Mouse (Mus musculus) stomach, embryonic 14.5 days (tissue): Measurements from ENCODE around the gene Gdpd4. TPM values are rescaled to one million over a fixed set of nuclear protein-coding genes. Genes with fewer than 3 reads are reported as not detected.

ENCODE experiments used
- ATAC-seq: fragments of 200-750 bp; cut with Nextera tagmentation; 2 replicates; pipeline ENCODE4 v1.8.0; 2017; ENCODE audit warnings: low read depth, moderate TSS enrichment; ENCODE audit not compliant: insufficient number of reproducible peaks, insufficient read depth, low FRiP score
- H3K27ac ChIP-seq: fragments of 300-500 bp; sonication (generic); 2 replicates; pipeline ENCODE4 v1.5.1; 2014; ENCODE audit warnings: mild to moderate bottlenecking, low read length, moderate library complexity, mixed read lengths
- H3K27me3 ChIP-seq: fragments of 300-500 bp; sonication (generic); 2 replicates; pipeline ENCODE4 v1.6.1; 2014; ENCODE audit warnings: low read length, control low read depth, mixed read lengths; ENCODE audit not compliant: control insufficient read depth, insufficient read depth
- H3K36me3 ChIP-seq: fragments of 300-500 bp; sonication (generic); 2 replicates; pipeline ENCODE4 v1.6.1; 2014; ENCODE audit warnings: mild to moderate bottlenecking, control low read depth, low read length, moderate library complexity, mixed read lengths; ENCODE audit not compliant: control insufficient read depth, insufficient read depth
- H3K4me1 ChIP-seq: fragments of 300-500 bp; sonication (generic); 2 replicates; pipeline ENCODE4 v1.6.1; 2014; ENCODE audit warnings: low read length, control low read depth, mixed read lengths; ENCODE audit not compliant: control insufficient read depth, insufficient read depth
- H3K4me2 ChIP-seq: fragments of 300-500 bp; sonication (generic); replicated peaks from 2 replicates; pipeline ENCODE4 v1.6.1; 2014; ENCODE audit warnings: low read depth, low read length, control low read depth
- H3K4me3 ChIP-seq: fragments of 300-500 bp; sonication (generic); 2 replicates; pipeline ENCODE4 v1.5.1; 2014; ENCODE audit warnings: low read depth, low read length, control low read depth
- H3K9ac ChIP-seq: fragments of 300-500 bp; sonication (generic); replicated peaks from 2 replicates; pipeline ENCODE4 v1.6.1; 2014; ENCODE audit warnings: low read depth, mild to moderate bottlenecking, control low read depth, low read length, moderate library complexity, mixed read lengths
- H3K9me3 ChIP-seq: fragments of 300-500 bp; sonication (generic); 2 replicates; pipeline ENCODE4 v1.6.1; 2016; ENCODE audit warnings: low read depth, low read length, control low read depth; ENCODE audit not compliant: control insufficient read depth
- WGBS: fragments of 180-500 bp; shearing (Covaris S2); extraction: QIAGEN DNeasy Blood & Tissue Kit; methylation state at CpG from one replicate; pipeline ENCODE4 v1.1.7; 2014; 5-methylcytosine and 5-hydroxymethylcytosine counted together
- polyA plus RNA-seq: library from polyadenylated mRNA; unstranded; fragments of >200 nt; fragmentation: Nextera tagmentation; extraction: Ambion mirVana; gene quantifications from 2 replicates; pipeline ENCODE4 v1.2.1, GENCODE M21; 2014

Gene Gdpd4
- polyA plus RNA-seq, 1 experiment from 2014 or later: not detected

DNA sequence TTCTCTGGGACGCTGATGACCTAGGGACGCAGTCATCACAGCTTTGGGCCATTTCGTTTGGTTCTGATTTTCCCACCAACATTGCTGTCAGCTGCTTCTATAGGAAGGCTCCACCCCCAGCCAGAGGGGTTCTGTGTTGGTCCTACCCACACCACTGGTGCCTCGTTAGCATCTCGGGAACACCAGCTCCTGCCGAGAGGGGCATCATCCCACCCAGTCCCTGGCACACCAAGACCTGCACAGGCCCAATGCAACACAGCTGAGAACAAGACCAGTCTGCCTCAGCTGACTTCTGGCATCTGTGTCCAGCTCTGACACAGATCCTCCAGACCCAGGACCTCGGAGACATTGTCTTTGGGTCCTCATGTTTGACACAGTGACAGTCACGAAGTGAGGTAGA is 135.2 kb downstream of the Gdpd4 start:
- Histone ChIP-seq H3K4me1 (no peaks in the 10 kb centered on the region), H3K27me3 (no peaks in the 10 kb centered on the region), H3K4me2 (no peak overlapping the region), H3K9ac (no peak overlapping the region), H3K4me3 (no peak overlapping the region), H3K36me3 (no peaks in the 10 kb centered on the region), H3K9me3 (no peaks in the 10 kb centered on the region), H3K27ac (no peak overlapping the region)
- no peak for ATAC-seq
- WGBS: 91% methylated on average over 8 of the region's 8 CpGs

DNA sequence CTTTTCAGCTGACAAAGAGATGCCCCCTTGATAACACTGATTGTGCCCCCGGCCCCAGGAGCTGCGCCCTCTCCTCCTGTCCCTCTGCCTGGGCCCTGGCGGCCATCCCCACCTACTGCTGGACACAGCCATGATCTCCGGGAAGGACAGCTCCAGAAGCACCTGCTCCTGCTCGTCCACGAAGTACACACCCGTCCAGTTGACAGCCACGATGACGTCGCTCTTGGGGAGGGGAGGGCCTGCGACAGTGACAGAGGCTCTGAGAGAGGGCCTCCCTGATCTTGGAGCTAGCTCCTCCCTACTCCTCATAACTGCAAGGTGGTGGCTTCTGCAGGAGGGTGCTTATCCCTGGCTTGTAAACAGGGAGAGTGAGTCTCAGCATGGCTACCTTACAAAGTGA is 146.5 kb downstream of the Gdpd4 start:
- Histone ChIP-seq H3K4me1 (no peaks in the 10 kb centered on the region), H3K4me2 (no peak overlapping the region), H3K9ac (no peak overlapping the region), H3K9me3 (no peaks in the 10 kb centered on the region), H3K27me3 (no peaks in the 10 kb centered on the region), H3K36me3 (peaks cover 4% of the 10 kb centered on the region; the same call in 1 of the 2 replicates), H3K4me3 (no peak overlapping the region), H3K27ac (no peak overlapping the region)
- 72% methylated on average over 11 of the region's 11 CpGs for WGBS
- ATAC-seq: no peak

DNA sequence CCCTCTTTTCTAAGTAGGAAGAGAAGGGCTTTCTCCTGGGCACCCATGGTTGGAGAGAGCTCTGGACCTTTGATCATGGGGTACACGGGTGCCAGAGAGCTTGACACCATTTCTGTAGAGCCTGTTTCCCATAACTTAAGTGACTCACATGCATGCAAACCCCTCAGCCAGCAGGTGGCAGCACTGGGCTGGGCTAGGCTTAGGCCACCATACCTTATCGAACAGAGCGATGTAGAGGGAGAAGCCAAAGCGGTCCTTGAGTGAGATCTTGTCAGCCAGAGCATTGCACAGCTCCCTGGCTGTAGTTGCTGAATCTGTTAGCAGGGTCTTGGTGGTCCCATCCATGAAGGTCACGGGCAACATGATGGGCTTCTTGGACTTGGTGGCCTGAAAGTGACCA is 151.9 kb downstream of the Gdpd4 start:
- H3K4me1 ChIP-seq: no peaks in the 10 kb centered on the region
- no peaks in the 10 kb centered on the region for H3K9me3 ChIP-seq
- no peaks in the 10 kb centered on the region for H3K27me3 ChIP-seq
- H3K4me2 ChIP-seq: no peak overlapping the region
- no peak overlapping the region for H3K4me3 ChIP-seq
- H3K36me3 ChIP-seq: peaks cover 8% of the 10 kb centered on the region; the same call in 1 of the 2 replicates
- ATAC-seq: no peak
- H3K27ac ChIP-seq: no peak overlapping the region
- WGBS: 28% methylated on average over 5 of the region's 5 CpGs
- no peak overlapping the region for H3K9ac ChIP-seq

GRCm38 (mm10) chr7:98077453-98077852 is 157.7 kb downstream of the Gdpd4 start:
- Histone ChIP-seq H3K36me3 (0 out of 2 replicates have a peak, but pooled peaks cover 5% of the 10 kb centered on the region), H3K27me3 (no peaks in the 10 kb centered on the region), H3K4me2 (no peak overlapping the region), H3K4me3 (no peak overlapping the region), H3K9ac (no peak overlapping the region), H3K27ac (no peak overlapping the region), H3K4me1 (peaks cover 4% of the 10 kb centered on the region; the same call in 1 of the 2 replicates), H3K9me3 (no peaks in the 10 kb centered on the region)
- ATAC-seq: no peak
- 90% methylated on average over 11 of the region's 11 CpGs for WGBS

DNA sequence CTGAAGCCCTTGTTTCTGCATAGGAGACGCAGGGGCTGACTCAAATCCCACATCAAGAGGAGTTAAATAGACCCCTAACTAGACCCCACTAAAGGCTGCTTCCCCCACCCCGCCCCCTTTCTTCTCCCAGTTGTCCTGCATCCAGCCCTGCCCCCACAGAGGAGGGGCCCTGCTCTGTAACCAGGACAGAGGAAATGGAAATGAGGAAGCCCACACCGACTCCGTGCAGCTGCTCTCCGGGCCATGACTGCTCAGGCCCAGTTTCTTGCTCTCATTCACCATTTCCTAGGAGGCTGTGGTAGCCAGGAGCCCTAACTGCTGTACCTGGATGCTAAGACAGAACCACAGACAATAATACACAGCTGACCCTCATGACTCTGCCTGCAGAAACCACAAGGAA is 162.6 kb downstream of the Gdpd4 start:
- H3K9me3 ChIP-seq: no peaks in the 10 kb centered on the region
- no peaks in the 10 kb centered on the region for H3K27me3 ChIP-seq
- H3K27ac ChIP-seq: no peak overlapping the region
- H3K4me3 ChIP-seq: no peak overlapping the region
- no peak overlapping the region for H3K4me2 ChIP-seq
- H3K4me1 ChIP-seq: peaks cover 15% of the 10 kb centered on the region
- ATAC-seq: peak; percentile 2; the same call in 1 of the 2 replicates
- H3K9ac ChIP-seq: no peak overlapping the region
- no peaks in the 10 kb centered on the region for H3K36me3 ChIP-seq
- 29% methylated on average over 5 of the region's 5 CpGs for WGBS

- H3K9me3 ChIP-seq: no peaks in the 10 kb centered on the region
- H3K4me2 ChIP-seq: no peak overlapping the region; the same call in 1 of the 2 replicates
- no peak overlapping the region for H3K4me3 ChIP-seq
- H3K9ac ChIP-seq: no peak overlapping the region
- peaks cover 15% of the 10 kb centered on the region for H3K4me1 ChIP-seq
- H3K27me3 ChIP-seq: no peaks in the 10 kb centered on the region
- no peaks in the 10 kb centered on the region for H3K36me3 ChIP-seq
- ATAC-seq: no peak
- 32% methylated on average over 12 of the region's 12 CpGs for WGBS
- no peak overlapping the region for H3K27ac ChIP-seq
These were observed 165.0 kb downstream of the Gdpd4 start for GRCm38 (mm10) chr7:98084541-98085293.

GRCm38 (mm10) chr7:98085314-98085713 is 165.6 kb downstream of the Gdpd4 start:
- Histone ChIP-seq H3K36me3 (no peaks in the 10 kb centered on the region), H3K4me3 (no peak overlapping the region), H3K27me3 (no peaks in the 10 kb centered on the region), H3K27ac (no peak overlapping the region), H3K4me1 (peaks cover 15% of the 10 kb centered on the region), H3K9ac (no peak overlapping the region), H3K9me3 (no peaks in the 10 kb centered on the region), H3K4me2 (no peak overlapping the region)
- ATAC-seq: no peak
- 79% methylated on average over 7 of the region's 7 CpGs for WGBS

DNA sequence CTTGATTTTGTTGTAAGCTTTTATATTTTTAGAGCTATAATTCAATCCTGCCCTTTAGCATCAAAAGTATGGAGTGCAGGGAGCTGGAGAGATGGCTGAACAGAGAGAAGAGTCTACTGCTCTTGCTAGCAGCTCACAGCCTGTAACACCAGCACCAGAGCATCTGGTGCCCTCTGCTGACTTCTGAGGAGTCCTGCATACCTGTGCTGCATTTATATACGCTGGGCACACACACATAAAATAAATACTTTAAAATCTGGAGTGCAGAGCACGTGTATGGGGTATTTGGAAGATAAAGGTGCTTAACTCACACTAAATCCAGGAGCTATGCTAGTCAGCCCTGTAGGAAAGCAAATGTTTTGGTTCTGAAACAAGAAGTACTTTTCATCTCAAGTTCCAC is 166.6 kb downstream of the Gdpd4 start:
- Histone ChIP-seq H3K27ac (no peak overlapping the region), H3K4me2 (no peak overlapping the region), H3K9me3 (no peaks in the 10 kb centered on the region), H3K4me1 (peaks cover 15% of the 10 kb centered on the region), H3K4me3 (no peak overlapping the region), H3K27me3 (no peaks in the 10 kb centered on the region), H3K36me3 (no peaks in the 10 kb centered on the region), H3K9ac (no peak overlapping the region)
- WGBS: 37% methylated on average over 2 of the region's 2 CpGs
- no peak for ATAC-seq

DNA sequence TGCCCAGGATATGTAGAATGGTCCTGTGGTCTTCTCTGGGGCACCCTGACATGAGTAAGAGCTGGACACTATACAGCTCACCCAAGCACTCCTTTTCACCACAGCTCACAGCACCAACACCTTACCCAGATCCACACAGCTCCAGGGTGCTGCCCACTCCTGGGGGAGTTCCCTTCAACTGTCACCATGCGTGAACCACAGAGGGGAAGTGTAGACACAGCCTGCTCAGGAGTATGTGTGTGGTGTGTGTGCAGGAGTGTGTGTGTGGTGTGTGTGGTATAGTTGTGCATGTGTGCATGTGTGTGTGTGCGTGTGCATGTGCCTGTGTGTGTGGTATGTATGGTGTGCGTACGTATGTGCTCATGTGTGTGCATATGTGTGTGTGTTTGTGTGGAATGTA is 176.1 kb downstream of the Gdpd4 start:
- Histone ChIP-seq H3K4me2 (no peak overlapping the region), H3K4me1 (no peaks in the 10 kb centered on the region), H3K27me3 (no peaks in the 10 kb centered on the region), H3K9me3 (no peaks in the 10 kb centered on the region), H3K9ac (no peak overlapping the region), H3K27ac (no peak overlapping the region), H3K36me3 (no peaks in the 10 kb centered on the region), H3K4me3 (no peak overlapping the region)
- 96% methylated on average over 4 of the region's 4 CpGs for WGBS
- no peak for ATAC-seq
